Mouse (Mus musculus) spleen, embryonic (tissue): ENCODE measurements at regions not wholly inside any gene's neighbourhood (a gene's known extent, or its start where the extent isn't known, plus 50 kb on each side); places are given as distances from the start of the nearest gene placed in this dataset.

Source experiments
- CTCF ChIA-PET: fragments of 350-600 bp; sonication (Branson Sonifier 250); formaldehyde crosslinking; loops from one replicate; lab custom pipeline; 2022; lab: Charles Lee

DNA sequence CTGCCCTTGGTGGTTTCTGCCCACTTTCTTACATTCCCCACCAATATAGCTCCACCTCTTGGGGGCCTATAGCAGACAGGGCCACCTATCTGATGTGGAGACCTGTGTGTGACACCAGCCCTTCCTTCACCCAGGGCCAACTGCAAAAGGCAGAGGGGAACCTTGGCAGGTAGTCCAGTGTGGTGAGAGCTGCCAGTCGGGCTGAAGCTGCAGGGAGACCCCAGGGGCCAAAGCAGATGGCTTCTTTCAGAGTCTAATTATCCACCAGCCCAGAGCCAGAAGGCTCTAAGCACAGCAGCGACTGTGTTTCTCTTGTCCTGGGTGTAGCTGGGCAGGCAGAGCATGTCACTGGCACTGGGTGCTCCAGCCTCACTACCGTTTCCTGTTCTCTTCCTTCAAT lies 104.5 kb downstream of the Chst1 start:
- CTCF ChIA-PET = no interaction called here

DNA sequence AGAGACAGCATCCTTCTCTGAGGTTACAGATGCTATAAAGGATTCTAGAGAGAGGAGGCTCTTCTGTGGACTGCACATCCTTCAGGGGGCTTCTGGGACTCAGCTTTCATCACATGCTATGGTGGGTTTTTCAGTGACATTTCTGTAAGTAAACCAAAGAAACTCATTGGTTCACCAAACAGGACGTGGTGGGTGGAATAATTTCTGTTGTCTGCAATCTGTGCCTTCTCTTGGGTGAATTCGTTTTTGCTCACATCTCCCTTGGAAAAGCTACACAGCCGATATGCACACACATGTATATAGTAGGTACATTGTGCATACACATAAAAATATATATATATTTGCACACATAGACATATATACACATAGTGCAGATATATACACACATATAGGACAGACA lies 110.2 kb downstream of the Chst1 start:
- CTCF ChIA-PET = no interaction called here

DNA sequence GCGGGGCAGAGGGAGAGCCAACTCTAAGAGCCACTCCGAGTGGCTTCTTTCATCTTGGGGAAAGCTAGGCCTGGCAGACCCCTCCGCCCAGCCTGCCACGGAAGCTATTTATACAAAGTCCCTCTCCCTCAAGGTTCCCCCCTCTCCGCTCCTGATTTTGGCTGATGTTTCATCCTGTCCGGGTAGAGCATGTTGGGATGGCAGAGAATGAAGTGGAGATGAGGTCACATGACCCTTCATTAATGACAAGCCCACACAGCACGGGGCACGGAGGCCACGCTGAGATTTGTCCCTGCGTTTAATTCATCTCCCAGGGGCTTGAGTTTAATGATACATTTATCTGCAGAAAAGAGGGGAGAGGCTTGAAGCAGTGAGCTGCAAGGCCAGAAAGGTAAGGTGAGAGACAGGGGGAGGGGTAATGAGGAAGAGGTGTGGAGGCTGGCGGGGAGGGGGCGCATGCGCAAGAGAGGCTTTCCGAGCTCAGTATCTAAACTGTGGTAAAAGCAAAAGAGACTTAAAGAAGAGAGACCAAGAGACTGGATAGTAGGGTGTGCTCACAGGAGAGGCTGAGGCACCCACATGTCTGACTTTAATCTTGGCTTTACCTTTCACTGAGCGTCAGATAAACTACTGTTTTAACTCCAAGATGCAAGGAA lies 111.7 kb downstream of the Chst1 start:
- CTCF ChIA-PET = no interaction called here

DNA sequence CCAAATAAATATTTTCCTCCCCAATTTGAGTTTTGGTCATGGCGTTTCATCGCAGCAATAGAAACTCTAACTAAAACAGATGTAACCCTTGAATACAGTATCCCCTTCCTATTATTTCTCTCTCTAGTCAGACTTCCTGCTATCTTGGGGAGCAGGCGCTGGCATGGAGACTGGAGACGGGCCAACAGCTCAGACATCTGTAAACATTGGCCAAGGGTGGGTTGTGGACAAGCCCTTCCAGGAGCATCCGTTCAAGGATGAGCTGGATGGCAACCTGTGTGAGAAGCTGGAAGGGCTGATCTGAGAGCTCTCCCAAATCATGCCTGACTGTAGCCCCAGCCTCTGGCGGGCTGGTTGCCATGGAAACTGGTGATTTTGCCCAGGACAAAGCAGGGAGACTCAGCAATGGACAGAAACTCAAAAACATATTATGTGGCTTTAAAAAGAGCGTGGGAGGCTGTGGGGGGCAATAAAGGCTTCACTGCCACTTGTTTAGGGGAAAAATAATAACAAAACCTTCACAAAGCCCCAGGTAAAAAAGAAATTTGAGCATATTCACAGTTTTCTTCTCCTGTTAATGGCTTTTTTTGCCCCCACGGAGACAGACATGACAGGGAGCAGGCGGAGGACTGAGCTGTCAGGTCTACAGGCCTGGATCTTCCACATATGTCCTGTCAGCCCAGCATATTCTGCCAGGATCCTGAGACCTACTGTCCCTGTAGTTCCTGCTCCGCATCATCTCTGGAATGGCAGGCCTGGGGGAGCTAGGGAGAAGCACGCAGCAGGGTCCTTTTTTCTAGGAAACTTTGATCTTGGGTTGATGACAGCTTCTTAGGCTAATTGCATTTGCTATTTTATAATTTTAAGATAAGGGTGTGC lies 113.0 kb downstream of the Chst1 start:
- CTCF ChIA-PET = no interaction called here

DNA sequence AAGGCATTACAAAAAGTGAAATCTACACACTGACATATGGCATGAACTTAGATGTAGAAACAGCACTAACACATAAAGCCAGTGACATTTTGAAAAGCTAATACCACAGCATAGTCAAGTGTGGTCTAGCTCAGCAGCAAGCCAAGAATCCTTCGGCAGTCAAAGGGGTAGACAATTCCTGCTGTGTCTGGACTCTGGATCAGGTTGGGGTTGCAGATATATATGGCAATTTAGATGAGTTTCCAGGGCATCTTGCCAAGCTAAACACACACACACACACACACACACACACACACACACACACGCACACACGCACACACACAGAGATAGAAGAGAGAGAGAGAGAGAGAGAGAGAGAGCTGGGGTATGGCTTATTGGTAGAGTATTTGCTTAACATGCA lies 118.2 kb downstream of the Chst1 start:
- CTCF ChIA-PET = no interaction called here

DNA sequence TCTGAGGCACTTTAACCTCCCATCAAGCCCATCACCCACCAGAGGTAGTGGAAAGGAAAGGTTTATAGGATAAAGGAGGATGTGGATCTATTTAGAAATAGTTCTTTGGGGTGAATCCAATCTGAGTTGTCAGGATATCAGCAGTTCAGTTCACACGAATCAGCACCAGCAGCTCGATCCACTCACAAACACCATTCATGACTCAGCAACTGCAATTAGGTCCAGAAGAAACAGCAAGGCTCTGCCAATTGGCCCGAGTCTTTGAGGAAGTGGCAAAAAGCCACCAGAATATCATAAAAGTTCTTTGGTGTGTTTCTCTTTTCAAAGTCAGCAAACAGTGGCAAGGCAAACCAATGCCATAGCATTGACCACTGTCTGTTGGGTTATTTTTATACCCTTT lies 122.4 kb downstream of the Chst1 start:
- CTCF ChIA-PET = no interaction called here

DNA sequence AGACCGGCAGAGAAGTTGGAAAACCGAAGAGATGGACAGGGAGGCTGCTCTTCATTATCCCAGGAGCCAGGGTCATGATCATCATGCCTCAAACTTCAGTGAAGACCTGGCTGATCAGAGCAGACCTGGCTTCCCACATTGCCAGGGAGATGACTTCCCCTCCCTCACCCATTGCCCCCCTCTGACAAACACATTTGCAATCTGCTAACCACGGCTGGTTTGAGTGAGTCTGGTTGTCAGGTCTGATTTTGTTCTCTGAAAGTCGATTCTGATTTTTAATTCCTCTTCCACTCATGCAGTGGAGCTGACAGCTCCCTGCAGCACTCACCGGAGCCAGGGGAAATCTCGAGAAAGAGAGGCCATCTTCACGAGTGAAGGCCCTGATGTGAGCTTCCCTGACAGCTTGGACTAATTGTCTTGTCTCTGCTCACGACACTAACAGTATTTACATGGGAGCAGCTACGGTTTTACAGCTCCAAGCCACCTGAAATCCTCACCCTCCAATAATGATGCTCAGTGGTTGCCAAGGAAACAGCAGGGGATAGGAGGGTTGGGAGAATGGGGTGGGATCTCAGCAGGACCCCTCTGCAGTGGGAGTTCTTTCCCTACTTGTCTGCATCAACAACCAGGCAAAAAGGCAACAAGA lies 124.2 kb downstream of the Chst1 start:
- CTCF ChIA-PET = no interaction called here

DNA sequence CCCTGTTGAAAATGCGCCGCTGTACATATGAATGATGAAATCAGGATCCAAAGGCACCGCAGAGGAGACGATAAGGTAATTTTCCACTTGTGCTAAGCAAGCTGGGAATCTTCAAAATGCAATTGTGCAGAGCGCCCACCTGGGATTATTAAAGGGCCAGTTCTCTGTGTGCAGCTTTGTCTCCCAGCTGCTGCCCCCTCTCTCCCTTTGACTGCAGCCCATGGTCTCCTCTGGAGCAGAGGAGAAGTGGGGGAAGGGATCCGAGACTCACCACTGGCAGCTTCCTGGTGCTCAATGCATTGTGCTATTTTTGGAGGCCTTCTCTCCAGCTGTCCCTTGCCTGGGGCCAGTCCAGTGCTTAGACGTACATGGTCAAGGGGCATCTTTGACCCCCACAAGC lies 127.1 kb downstream of the Chst1 start:
- CTCF ChIA-PET = no interaction called here

DNA sequence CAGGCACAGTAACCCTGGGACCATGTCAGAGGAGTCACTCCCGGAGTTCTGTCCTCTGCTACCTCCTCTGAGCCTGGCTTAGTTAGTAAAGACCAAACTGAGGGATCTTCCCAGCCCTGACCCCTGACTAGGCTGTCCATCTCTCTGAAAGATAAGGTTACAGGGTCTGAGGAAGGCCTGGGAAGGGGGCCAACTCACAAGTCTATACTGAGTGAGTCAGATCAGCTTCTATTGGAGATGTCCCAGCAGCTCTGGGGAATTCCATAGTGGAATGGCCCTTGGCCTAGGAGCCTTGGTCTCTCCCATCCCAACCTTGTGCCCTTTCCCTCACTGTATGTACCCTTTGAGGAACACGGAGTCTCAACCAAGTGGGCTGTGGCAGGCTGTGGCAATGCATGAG lies 127.7 kb downstream of the Chst1 start:
- CTCF ChIA-PET = no interaction called here

DNA sequence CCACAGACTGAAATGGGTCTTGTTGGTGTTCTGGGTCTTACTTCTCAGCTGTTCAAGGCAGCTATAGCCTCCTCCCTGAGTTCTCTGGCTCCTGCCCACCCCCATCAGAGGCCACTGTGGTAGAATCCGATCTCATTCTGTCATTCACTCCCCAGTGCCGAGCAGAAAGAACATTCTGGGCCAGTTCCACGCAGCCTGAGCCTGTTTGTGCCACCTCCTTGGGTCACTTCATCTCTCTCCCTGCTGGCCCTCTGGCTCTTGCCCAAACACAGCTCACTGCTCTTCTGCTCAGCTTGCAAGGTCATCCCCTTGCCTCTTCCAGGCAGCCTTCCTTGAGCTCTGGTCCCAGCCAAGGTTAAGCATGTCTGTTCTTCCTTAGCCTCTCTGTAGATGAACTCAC lies 128.9 kb downstream of the Chst1 start:
- CTCF ChIA-PET = no interaction called here

DNA sequence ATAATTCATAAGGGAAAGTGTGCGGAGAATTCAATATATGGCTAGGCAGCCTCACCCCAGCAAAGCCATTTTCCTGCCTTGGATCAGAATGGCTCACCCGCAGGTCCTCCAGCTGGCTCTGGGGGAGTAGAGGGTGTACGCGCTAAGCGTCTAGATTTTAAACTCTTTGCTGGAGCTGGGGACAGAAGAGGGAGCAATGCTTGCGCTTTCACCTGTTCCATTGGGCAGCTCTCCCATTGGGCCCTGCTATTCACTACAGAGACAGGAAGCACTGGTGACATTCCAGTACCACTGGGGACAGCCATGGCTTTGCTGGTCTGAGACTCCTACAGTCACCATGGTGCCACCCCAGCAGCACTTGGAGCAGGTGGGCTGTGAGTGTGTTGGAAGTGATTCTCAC lies 130.9 kb downstream of the Chst1 start:
- CTCF ChIA-PET = no interaction called here

DNA sequence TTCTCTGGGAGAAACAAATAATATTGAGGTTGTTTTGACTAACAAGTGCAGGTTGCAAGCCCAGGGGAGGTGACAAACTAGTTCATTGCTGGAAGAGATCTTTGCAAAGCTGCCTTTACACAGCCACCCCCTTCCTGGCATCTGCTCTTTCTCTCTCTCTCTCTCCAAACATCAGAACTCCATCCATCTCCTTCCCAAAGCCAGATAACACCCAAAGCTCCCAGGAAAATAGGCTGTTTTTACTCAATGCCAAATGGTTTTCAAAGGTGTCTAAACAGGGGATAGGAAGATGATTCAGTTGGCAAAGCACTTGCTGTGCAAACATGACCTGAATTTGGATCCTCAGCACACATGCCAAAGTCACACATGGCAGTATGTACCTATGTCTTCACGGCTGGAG lies 133.9 kb downstream of the Chst1 start:
- CTCF ChIA-PET = no interaction called here

DNA sequence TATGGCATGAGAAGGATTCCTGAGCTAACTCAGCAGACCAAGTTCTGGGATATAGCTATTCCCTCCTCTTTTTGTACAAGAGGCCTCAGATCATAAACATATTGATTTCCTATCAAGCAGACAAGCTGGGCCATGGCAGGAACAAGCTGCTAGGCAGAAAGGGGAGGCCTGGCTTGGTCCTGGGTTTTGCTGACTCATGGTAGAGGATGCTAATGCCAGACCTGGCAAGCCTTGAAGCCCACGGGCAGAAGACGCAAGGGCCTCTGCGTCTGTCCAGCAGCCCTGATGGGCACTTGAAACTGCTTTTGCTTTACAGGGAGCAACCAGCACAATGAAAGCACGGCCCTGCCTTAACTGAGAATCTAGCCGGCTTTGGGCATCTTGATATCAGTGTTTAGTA lies 136.3 kb downstream of the Chst1 start:
- CTCF ChIA-PET = no interaction called here

DNA sequence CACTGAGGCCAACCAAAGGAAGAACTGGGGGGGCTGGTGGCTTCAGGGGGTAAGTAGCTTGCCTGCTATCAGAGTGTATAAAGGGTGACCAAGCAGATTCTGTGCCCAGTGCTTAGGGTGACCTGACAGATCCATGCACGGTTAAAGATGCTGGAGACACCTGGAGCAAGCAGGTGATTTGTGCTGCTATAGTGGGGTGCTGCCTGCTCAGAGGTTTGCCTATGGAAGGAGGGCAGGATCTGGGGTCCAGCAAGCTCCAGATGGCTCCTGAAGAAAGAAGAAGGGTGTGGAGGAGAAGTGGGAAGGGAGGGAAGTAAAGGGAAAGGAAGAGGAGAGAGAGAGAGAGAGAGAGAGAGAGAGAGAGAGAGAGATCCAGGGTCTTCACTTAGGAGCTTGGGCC lies 137.8 kb downstream of the Chst1 start:
- CTCF ChIA-PET = no interaction called here

DNA sequence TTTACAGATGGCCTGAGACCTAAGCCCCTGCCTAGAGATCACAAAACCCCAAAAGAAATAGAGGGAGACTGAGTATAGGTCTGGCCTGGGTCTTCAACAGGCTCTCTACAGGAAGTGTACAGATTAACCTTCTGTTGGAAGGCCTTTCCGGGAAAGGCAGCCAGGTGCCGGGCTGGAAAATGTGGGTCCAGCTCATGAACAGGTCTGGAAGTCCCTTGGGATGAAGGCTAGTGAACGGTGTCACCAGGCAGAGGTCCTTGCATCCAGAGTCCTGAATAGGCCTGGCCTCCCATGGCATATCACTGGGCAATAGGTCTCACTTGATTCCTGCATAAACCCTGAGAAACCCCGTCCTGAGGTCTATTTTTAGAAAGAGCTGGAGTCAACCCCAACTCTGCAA lies 140.1 kb downstream of the Chst1 start:
- CTCF ChIA-PET = no interaction called here

DNA sequence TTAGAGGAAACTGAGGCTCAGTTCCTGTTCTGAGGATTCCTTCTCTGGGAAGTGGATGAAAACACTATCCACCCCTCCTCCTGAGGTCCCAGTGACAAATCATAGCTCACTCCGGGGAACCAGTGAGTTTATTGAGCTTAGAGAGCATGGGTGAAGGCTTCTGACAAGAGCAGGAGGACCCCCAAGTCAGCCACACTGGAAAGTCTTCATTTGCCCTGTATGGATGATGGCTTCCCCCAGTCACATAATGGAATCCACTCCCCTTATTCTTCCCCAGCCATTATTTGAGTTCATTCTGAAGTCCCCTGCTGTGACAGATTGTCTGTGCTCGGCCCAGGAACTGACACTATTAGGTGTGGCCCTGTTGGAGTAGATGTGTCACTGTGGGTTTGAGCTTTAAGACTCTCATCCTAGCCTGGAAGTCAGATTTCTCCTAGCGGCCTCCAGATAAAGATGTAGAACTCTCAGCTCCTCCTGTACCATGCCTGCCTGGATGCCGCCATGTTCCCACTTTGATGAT lies 141.3 kb downstream of the Chst1 start:
- CTCF ChIA-PET = no interaction called here

DNA sequence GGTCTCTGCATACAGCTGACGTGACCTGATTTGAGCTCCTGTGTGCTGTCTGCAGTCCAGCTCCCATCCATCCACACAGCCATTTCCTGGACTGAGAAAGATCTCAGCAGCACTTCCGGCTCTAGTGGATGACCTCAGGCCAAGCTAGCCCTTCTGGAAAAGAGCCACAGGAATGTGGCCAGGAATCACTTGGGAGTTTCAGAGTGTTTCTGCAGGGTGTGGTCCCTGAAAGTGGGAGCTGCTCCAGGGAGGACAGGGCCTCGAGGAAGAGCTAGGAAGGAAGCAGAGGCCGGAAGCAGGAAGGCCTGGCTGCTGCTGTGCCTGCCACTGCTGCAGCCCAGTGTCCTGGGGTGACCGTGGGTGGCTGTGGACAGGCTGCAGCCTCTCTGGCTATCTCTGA lies 142.5 kb downstream of the Chst1 start:
- CTCF ChIA-PET = no interaction called here

DNA sequence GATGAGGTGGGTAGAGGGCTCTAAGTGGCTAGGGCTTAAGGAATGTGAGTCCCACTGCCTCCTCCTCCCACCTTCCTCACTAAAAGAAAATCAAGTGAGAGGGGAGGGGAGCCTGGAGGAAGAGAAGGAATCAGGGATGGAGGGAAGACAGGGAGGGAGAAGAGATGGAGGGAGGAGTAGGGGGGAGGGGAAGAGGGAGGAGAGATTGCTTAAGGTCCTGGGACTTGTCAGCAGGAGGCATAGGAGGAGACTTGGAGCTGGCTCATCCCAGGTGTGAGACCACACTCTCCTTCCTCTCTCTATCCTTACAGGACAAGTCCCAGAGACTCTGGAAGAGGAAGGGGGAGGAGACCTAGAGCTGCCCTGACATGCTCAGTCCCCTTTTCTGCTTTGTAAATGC lies 143.2 kb downstream of the Chst1 start:
- CTCF ChIA-PET = no interaction called here

DNA sequence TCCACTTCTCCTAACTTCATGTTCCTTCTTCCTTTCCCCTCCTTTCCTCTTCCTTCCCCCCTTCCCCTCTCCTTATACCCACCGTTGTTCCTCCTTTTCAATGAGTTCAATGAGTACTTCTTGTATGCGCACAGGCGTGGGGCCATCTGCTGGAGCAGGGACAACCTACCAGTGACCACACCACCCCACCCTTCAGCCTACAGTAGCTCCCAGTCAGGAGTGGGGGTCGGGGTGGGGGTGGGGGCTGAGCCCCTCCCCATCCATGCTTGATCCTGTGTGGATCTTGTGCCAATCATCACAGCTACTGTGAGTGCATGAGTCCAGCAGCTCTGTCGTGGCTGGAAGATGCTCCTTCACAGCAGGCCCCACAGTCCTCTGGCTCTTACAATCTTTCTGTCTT lies 143.6 kb downstream of the Chst1 start:
- CTCF ChIA-PET = no interaction called here

DNA sequence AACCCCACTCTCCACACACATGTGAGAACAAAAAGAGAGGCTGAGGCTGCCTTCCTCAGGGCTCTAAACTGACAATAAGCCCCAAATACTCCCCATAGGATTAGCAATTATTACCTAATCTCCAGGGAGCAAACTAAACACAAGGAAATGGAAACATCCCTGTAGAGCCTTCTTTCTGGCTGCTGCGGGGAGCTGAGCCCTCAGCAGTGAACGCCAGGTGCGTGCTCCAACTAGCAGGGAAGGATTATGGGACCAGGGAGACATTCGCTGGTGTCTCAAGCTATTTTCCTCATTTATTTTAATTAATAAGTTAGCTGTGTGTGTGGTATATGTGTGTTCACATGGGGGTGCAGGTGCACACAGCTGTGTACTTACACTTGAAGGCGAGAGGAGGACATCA lies 144.4 kb downstream of the Chst1 start:
- CTCF ChIA-PET = no interaction called here

DNA sequence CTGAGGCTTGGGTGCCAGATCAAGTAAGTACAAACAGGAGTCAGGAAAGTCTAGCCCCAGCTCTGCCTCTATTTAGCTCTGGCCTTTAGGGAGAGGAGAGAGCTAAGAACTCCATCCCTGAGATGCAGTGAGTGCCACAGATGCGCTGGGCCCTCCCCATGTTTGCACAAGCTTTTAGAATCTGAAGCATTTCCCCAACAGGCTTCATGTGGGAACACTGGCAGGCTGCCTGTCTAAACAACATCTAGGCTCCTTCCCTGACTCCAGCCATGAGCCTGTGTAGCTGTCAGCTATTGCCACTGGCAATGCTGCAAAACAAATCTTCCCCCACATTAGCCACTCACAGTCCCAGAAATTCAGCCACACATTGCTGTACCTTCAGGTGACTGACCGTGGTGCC lies 147.9 kb downstream of the Chst1 start:
- CTCF ChIA-PET = no interaction called here

DNA sequence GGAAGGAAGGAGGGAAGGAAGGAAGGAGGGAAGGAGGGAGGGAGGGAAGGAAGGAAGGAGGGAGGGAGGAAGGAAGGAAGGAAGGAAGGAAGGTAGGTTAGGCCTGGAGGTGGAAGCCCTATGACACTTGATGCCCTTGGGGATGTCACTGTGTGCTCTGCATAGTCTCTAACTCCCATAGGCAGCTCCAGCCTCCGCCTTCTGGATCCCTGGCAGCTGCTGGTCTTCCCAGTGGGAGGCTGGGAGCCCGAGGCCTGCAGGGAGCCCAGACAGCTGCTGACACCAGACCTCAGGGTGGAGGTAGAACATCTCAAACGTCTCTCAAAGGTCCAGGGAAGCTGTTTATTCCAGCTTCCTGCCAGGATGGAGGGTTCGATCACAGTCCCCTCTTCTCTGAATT lies 150.6 kb downstream of the Chst1 start:
- CTCF ChIA-PET = no interaction called here

DNA sequence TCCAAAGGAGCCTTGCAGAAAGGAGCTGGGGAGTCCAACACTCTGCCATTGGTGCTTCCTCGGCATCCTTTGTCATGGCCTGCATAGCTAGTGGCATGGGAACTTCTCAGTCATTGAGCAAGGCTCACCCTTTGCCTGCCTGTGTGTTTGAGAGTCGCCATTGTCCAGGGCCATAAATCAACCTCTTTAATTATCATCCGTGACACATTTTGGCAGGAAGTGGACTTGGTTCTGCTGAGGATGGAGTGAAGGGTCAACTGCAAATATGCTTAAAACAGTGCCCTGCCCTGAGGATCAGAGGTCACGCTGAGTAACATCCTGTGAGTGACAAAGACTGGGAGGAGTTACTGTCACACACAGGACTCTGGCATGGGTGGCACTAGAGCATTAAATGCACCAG lies 151.2 kb downstream of the Chst1 start:
- CTCF ChIA-PET = no interaction called here
